Mouse (Mus musculus) heart, embryonic 15.5 days (tissue): ENCODE measurements around the gene Olfr1417. TPM values are rescaled to one million over a fixed set of nuclear protein-coding genes. Genes with fewer than 3 reads are reported as not detected.

Source experiments
- ATAC-seq: fragments of 200-750 bp; cut with Nextera tagmentation; replicated peaks from 2 replicates; pipeline ENCODE4 v1.8.0; 2017; ENCODE audit warnings: low read depth, moderate TSS enrichment; ENCODE audit not compliant: insufficient number of reproducible peaks, insufficient read depth, low FRiP score
- H3K27ac ChIP-seq: fragments of 300-500 bp; sonication (generic); 2 replicates; pipeline ENCODE4 v1.5.1; 2015; ENCODE audit warnings: mild to moderate bottlenecking, inconsistent platforms
- H3K27me3 ChIP-seq: fragments of 300-500 bp; sonication (generic); 2 replicates; pipeline ENCODE4 v1.6.1; 2015; ENCODE audit warnings: inconsistent platforms
- H3K36me3 ChIP-seq: fragments of 300-500 bp; sonication (generic); 2 replicates; pipeline ENCODE4 v1.6.1; 2015; ENCODE audit warnings: mild to moderate bottlenecking, inconsistent platforms
- H3K4me1 ChIP-seq: fragments of 300-500 bp; sonication (generic); replicated peaks from 2 replicates; pipeline ENCODE4 v1.6.1; 2015; ENCODE audit warnings: inconsistent platforms
- H3K4me2 ChIP-seq: fragments of 300-500 bp; sonication (generic); 2 replicates; pipeline ENCODE4 v1.6.1; 2015; ENCODE audit warnings: inconsistent platforms, mild to moderate bottlenecking, moderate library complexity
- H3K4me3 ChIP-seq: fragments of 300-500 bp; sonication (generic); 2 replicates; pipeline ENCODE4 v1.5.1; 2015; ENCODE audit warnings: mild to moderate bottlenecking, inconsistent platforms
- H3K9ac ChIP-seq: fragments of 300-500 bp; sonication (generic); 2 replicates; pipeline ENCODE4 v1.6.1; 2015; ENCODE audit warnings: mild to moderate bottlenecking, inconsistent platforms
- H3K9me3 ChIP-seq: fragments of 300-500 bp; sonication (generic); replicated peaks from 2 replicates; pipeline ENCODE4 v1.6.1; 2016; ENCODE audit warnings: inconsistent platforms
- WGBS: fragments of 180-500 bp; shearing (Covaris S2); methylation state at CpG from one replicate; pipeline ENCODE4 v1.1.7; 2015; ENCODE audit warnings: mixed read lengths; 5-methylcytosine and 5-hydroxymethylcytosine counted together
- polyA plus RNA-seq: library from polyadenylated mRNA; unstranded; fragments of >200 nt; fragmentation: Nextera tagmentation; extraction: Ambion mirVana; gene quantifications from 2 replicates; pipeline ENCODE4 v1.2.1, GENCODE M21; 2015

Olfr1417 gene
- polyA plus RNA-seq, 1 experiment from 2014 or later = not detected

DNA sequence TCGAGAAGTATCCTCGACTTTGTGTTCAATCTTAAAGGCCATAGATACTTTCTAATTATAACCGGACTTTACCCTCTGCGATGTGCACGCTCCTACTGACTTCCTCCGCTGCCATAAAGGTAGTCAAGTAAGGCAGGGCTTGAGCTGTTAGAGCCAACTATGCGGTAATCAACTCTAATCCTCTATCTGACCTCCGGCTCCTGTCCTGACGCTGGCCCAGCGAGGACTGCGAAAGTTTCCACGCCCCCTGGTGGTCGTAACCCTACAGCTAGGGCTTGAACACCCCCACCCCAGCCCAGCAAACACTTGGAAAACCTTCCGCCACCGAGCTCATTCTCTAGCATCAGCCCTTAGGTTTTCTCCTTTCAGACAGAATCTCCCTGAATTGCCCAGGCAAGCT is 19.2 kb downstream of the Olfr1417 start:
- Histone ChIP-seq H3K4me2 (peak overlapping the region; percentile 99), H3K4me1 (peaks cover 13% of the 10 kb centered on the region), H3K9ac (peak overlapping the region; percentile 16; the same call in 1 of the 2 replicates), H3K9me3 (no peaks in the 10 kb centered on the region), H3K36me3 (no peaks in the 10 kb centered on the region), H3K27ac (no peak overlapping the region), H3K27me3 (0 out of 2 replicates have a peak, but pooled peaks cover 3% of the 10 kb centered on the region), H3K4me3 (peak overlapping the region; percentile 78)
- ATAC-seq = peak; percentile 76
- WGBS = 2% methylated on average over 15 of the region's 15 CpGs

DNA sequence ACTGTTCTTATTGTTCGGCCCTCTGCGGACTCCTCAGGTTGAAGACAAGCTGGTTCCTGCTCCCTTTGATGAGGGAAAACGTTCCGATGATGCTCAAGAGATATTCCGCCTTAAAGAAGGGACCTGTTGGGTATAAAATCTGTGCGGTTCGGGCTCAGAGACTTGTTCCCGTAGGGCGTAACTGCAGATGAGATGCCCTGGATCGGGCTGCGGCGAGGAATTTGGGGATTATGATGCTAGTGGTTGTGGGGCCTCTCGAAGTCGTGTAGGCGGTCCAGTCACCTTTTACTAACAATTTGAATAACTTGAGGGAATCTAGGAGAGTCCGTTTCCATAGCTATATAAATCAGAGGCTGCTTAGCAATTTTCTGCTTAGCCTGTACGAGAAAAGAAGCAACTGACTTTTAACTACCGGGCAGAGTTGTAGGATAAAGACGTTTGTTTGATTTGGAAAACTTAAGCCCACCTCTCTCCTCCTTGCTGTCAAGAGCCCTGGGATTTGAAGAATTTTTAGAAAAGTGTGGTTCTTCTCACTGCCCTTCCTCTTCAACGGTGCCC is 19.8 kb downstream of the Olfr1417 start, which contains the start of gene Stx3:
Gene Stx3, minus strand, starts transcription at position 261 of the 558 bp plus-strand sequence.
- peak within 1 kb of the TSS; percentile 99 for H3K4me2 ChIP-seq
- no peak for ATAC-seq
- 0 out of 2 replicates have a peak, but pooled peaks cover 3% of the 10 kb centered on the region for H3K27me3 ChIP-seq
- H3K4me1 ChIP-seq = peaks cover 13% of the 10 kb centered on the region
- 0 out of 2 replicates have a peak within 1 kb of the TSS, but pooled peaks have one; percentile 1 for H3K27ac ChIP-seq
- peak within 1 kb of the TSS; percentile 78 for H3K4me3 ChIP-seq
- H3K9ac ChIP-seq = peak within 1 kb of the TSS; percentile 74
- no peaks in the 10 kb centered on the region for H3K36me3 ChIP-seq
- under 1% methylated on average over 20 of the region's 20 CpGs for WGBS
- H3K9me3 ChIP-seq = no peaks in the 10 kb centered on the region

- Histone ChIP-seq H3K9me3 (no peaks in the 10 kb centered on the region), H3K4me3 (peak overlapping the region; percentile 78), H3K4me1 (peaks cover 13% of the 10 kb centered on the region), H3K27me3 (0 out of 2 replicates have a peak, but pooled peaks cover 3% of the 10 kb centered on the region), H3K9ac (peak overlapping the region; percentile 74), H3K4me2 (peak overlapping the region; percentile 99), H3K36me3 (no peaks in the 10 kb centered on the region), H3K27ac (0 out of 2 replicates have a peak overlapping the region, but pooled peaks have one; percentile 1)
- WGBS = under 1% methylated on average over 66 of the region's 83 CpGs
- peak; percentile 76 for ATAC-seq
Observed at GRCm38 (mm10) chr19:11818199-11819142, 20.5 kb downstream of the Olfr1417 start.

GRCm38 (mm10) chr19:11817586-11817985 is 21.4 kb downstream of the Olfr1417 start:
- Histone ChIP-seq H3K9ac (no peak overlapping the region), H3K4me1 (peaks cover 13% of the 10 kb centered on the region), H3K27ac (no peak overlapping the region), H3K9me3 (no peaks in the 10 kb centered on the region), H3K4me2 (peak overlapping the region; percentile 99), H3K4me3 (peak overlapping the region; percentile 78), H3K36me3 (no peaks in the 10 kb centered on the region), H3K27me3 (0 out of 2 replicates have a peak, but pooled peaks cover 3% of the 10 kb centered on the region)
- WGBS = 25% methylated on average over 5 of the region's 5 CpGs
- ATAC-seq = no peak

- Histone ChIP-seq H3K4me3 (no peak overlapping the region), H3K36me3 (no peaks in the 10 kb centered on the region), H3K4me1 (peaks cover 18% of the 10 kb centered on the region), H3K27me3 (0 out of 2 replicates have a peak, but pooled peaks cover 3% of the 10 kb centered on the region), H3K4me2 (no peak overlapping the region), H3K9ac (no peak overlapping the region), H3K9me3 (no peaks in the 10 kb centered on the region), H3K27ac (no peak overlapping the region)
- no peak for ATAC-seq
- 36% methylated on average over 6 of the region's 6 CpGs for WGBS
Observed at GRCm38 (mm10) chr19:11816706-11817105, 22.3 kb downstream of the Olfr1417 start.

- Histone ChIP-seq H3K27ac (no peak overlapping the region), H3K36me3 (no peaks in the 10 kb centered on the region), H3K4me1 (peaks cover 21% of the 10 kb centered on the region), H3K4me2 (no peak overlapping the region), H3K27me3 (0 out of 2 replicates have a peak, but pooled peaks cover 3% of the 10 kb centered on the region), H3K4me3 (no peak overlapping the region), H3K9ac (0 out of 2 replicates have a peak overlapping the region, but pooled peaks have one; percentile 2), H3K9me3 (no peaks in the 10 kb centered on the region)
- no peak for ATAC-seq
- 74% methylated on average over 6 of the region's 6 CpGs for WGBS
Observed at GRCm38 (mm10) chr19:11814742-11815333, 24.2 kb downstream of the Olfr1417 start.

- no peak overlapping the region for H3K4me3 ChIP-seq
- ATAC-seq = no peak; the same call in 1 of the 2 replicates
- H3K4me1 ChIP-seq = peaks cover 14% of the 10 kb centered on the region
- no peaks in the 10 kb centered on the region for H3K36me3 ChIP-seq
- 0 out of 2 replicates have a peak, but pooled peaks cover 3% of the 10 kb centered on the region for H3K27me3 ChIP-seq
- WGBS = 11% methylated on average over 8 of the region's 8 CpGs
- H3K9ac ChIP-seq = no peak overlapping the region
- peak overlapping the region; percentile 13; the same call in 1 of the 2 replicates for H3K4me2 ChIP-seq
- no peaks in the 10 kb centered on the region for H3K9me3 ChIP-seq
- H3K27ac ChIP-seq = peak overlapping the region; percentile 58
Observed at GRCm38 (mm10) chr19:11813649-11814048, 25.4 kb downstream of the Olfr1417 start.

GRCm38 (mm10) chr19:11813136-11813535 is 25.9 kb downstream of the Olfr1417 start:
- H3K9me3 ChIP-seq = no peaks in the 10 kb centered on the region
- peak overlapping the region; percentile 58; the same call in 1 of the 2 replicates for H3K27ac ChIP-seq
- H3K4me1 ChIP-seq = peaks cover 10% of the 10 kb centered on the region
- no peak overlapping the region for H3K4me3 ChIP-seq
- H3K36me3 ChIP-seq = no peaks in the 10 kb centered on the region
- no peak overlapping the region for H3K4me2 ChIP-seq
- WGBS = 59% methylated on average over 4 of the region's 4 CpGs
- ATAC-seq = no peak
- H3K27me3 ChIP-seq = 0 out of 2 replicates have a peak, but pooled peaks cover 3% of the 10 kb centered on the region
- H3K9ac ChIP-seq = no peak overlapping the region

DNA sequence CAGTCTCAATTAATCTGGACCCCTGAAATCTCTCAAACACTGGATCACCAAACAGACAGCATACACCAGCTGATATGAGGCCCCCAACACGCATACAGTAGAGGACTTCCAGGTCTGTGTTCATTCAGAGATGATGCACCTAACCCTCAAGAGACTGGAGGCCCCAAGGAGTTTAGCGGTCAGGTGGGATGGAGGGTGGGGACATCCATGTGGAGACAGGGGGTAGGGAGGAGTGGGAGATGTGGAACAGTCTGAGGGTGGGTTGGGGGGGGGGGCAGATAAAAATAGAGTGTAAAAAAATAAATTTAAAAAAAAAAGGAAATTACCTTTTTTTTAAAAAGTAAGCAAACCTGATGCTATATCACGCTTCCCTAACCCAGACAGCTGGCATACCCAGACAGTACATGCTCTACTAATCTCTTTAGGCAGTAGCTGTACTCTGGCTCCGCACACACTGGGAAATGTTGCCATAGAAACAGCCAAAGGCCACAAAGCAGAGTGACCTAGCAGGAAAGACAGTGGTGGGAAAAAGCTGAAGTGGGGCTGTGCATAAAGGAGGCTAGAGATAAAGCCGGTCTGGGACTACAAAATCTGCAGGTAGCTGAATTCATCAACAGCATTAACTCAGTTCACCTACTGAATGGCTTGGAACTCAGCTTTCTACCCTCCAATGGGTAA is 27.2 kb downstream of the Olfr1417 start:
- ATAC-seq = peak; percentile 83
- WGBS = 40% methylated on average over 5 of the region's 5 CpGs
- no peak overlapping the region for H3K9ac ChIP-seq

DNA sequence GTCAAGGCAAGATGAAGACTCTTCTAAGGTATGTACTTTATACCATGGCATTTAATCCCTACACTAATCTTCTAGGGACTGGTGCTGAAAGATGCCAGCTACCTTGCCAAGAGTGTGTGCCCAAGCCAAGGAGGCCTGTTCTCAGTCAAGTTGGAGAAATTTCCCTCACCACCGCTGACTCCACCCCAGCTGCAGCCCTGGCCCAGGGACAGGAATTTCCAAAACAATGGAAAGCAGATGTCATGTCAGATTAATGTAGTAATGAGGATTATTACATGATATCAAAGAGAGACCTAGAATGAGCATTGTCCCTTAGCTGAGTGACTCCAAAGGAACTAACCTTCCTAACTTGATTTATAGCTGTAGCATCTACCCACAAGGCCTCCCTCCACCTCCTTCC is 28.2 kb downstream of the Olfr1417 start:
- ATAC-seq = no peak
- 66% methylated on average over 1 of the region's 1 CpGs for WGBS
- no peak overlapping the region for H3K4me2 ChIP-seq

More for the DNA sequence above, 27.2 kb downstream of the Olfr1417 start:
- Histone ChIP-seq H3K4me3 (no peak overlapping the region), H3K9me3 (no peaks in the 10 kb centered on the region), H3K36me3 (no peaks in the 10 kb centered on the region), H3K27ac (0 out of 2 replicates have a peak overlapping the region, but pooled peaks have one; percentile 9), H3K4me1 (peaks cover 8% of the 10 kb centered on the region), H3K27me3 (0 out of 2 replicates have a peak, but pooled peaks cover 3% of the 10 kb centered on the region), H3K4me2 (no peak overlapping the region)

More for the DNA sequence above, 28.2 kb downstream of the Olfr1417 start:
- H3K27me3 ChIP-seq = 0 out of 2 replicates have a peak, but pooled peaks cover 3% of the 10 kb centered on the region
- H3K4me3 ChIP-seq = no peak overlapping the region
- no peak overlapping the region for H3K9ac ChIP-seq
- no peak overlapping the region for H3K27ac ChIP-seq
- no peaks in the 10 kb centered on the region for H3K9me3 ChIP-seq
- H3K4me1 ChIP-seq = peaks cover 8% of the 10 kb centered on the region
- no peaks in the 10 kb centered on the region for H3K36me3 ChIP-seq
